Mouse (Mus musculus) G1E (cell line): ENCODE results near the gene Cxcl2. TPM values are rescaled to one million over a fixed set of nuclear protein-coding genes. Genes with fewer than 3 reads are reported as not detected.
A peak's percentile ranks its signal among the peaks of the same experiment; 100 is the strongest.

Source experiments
- ATAC-seq: 2 replicates; pipeline ENCODE4 v1.8.0; 2016; ENCODE audit warnings: mild to moderate bottlenecking; ENCODE audit not compliant: insufficient number of reproducible peaks, poor library complexity, low FRiP score, severe bottlenecking; ENCODE audit errors: extremely low read depth
- DNase-seq: peaks from one replicate; pipeline ENCODE4 v3.0.0; 2012; ENCODE audit warnings: low spot score
- H3K27me3 ChIP-seq: 2 replicates; pipeline ENCODE4 v1.6.1; 2012; ENCODE audit warnings: mild to moderate bottlenecking, low read length, inconsistent platforms; ENCODE audit not compliant: insufficient read depth
- H3K36me3 ChIP-seq: replicated peaks from 2 replicates; pipeline ENCODE3; 2012; ENCODE audit warnings: mild to moderate bottlenecking, inconsistent platforms
- H3K4me1 ChIP-seq: 2 replicates; pipeline ENCODE4 v1.6.1; 2012; ENCODE audit warnings: low read depth, low read length, inconsistent platforms, mixed read lengths; ENCODE audit not compliant: insufficient read depth
- H3K4me3 ChIP-seq: 2 replicates; pipeline ENCODE4 v1.5.1; 2012; ENCODE audit warnings: low read depth, mild to moderate bottlenecking, inconsistent platforms, low read length, moderate library complexity, mixed read lengths
- H3K9me3 ChIP-seq: replicated peaks from 2 replicates; pipeline ENCODE4 v1.6.1; 2012; ENCODE audit warnings: inconsistent platforms
- CTCF ChIP-seq: IDR thresholded peaks from 2 replicates; pipeline ENCODE4 v1.5.1; 2012; ENCODE audit warnings: low read depth, low read length, inconsistent platforms, mixed read lengths
- GATA1 ChIP-seq: IDR thresholded peaks from 2 replicates; pipeline ENCODE4 v1.6.1; 2012; ENCODE audit warnings: borderline replicate concordance, low read length, inconsistent platforms, mixed read lengths
- GATA2 ChIP-seq: IDR thresholded peaks from 2 replicates; pipeline ENCODE4 v1.6.1; 2012; ENCODE audit warnings: low read depth, low read length, inconsistent platforms, borderline replicate concordance
- POLR2AphosphoS5 ChIP-seq: IDR thresholded peaks from 2 replicates; pipeline ENCODE4 v1.6.1; 2012; ENCODE audit warnings: low read depth, low read length, inconsistent platforms; ENCODE audit not compliant: insufficient replicate concordance
- TAL1 ChIP-seq: conservative IDR thresholded peaks from 2 replicates; pipeline ENCODE4 v1.6.1; 2012; ENCODE audit warnings: low read depth, low read length, inconsistent platforms, mixed read lengths
- polyA plus RNA-seq: library from polyadenylated mRNA; stranded (reverse); fragments of >175 nt; gene quantifications from 2 replicates; pipeline ENCODE4 v1.2.3, GENCODE M21; 2012
- total RNA-seq, 2 experiments: library from RNA; stranded (forward) in 1 of 2; stranded (reverse) in 1 of 2; fragments of 200-1000 nt in 1 of 2; fragments of >200 nt in 1 of 2; fragmentation: Nextera tagmentation in 1 of 2; gene quantifications; 2 replicates each; pipeline ENCODE4 v1.2.3; 2014 to 2017

Gene Cxcl2
- total and polyA plus RNA-seq, 3 experiments, result 0.90 to 0.98 TPM; not detected in 1

DNA sequence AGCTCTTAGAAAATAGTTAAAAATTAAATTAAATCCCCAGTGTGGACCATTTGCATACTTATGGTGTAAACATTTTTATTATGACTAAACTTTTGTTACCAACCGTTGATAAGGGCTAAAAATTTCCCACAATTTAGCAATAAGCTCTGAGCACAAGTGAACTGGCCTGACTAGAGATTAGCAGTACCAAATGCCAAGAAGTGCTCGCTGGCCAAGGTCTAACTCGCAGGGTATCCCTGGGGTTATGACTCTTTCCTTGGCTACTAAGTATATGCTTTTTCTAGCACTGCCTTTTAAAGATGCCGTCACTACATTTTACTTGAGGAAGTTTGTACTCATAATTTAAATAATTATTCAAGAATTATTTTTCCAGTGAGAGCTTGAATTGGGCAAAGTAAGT is 22.6 kb upstream of the Cxcl2 start:
- no peak for TF ChIP-seq GATA1
- TF ChIP-seq POLR2AphosphoS5, result no peak
- TF ChIP-seq TAL1, result no peak
- no peak for TF ChIP-seq GATA2
- Histone ChIP-seq H3K36me3 (no peaks in the 10 kb centered on the region), H3K27me3 (no peaks in the 10 kb centered on the region), H3K9me3 (no peaks in the 10 kb centered on the region), H3K4me1 (no peaks in the 10 kb centered on the region), H3K4me3 (no peak overlapping the region)
- DNase-seq, result no peak
- ATAC-seq, result no peak

DNA sequence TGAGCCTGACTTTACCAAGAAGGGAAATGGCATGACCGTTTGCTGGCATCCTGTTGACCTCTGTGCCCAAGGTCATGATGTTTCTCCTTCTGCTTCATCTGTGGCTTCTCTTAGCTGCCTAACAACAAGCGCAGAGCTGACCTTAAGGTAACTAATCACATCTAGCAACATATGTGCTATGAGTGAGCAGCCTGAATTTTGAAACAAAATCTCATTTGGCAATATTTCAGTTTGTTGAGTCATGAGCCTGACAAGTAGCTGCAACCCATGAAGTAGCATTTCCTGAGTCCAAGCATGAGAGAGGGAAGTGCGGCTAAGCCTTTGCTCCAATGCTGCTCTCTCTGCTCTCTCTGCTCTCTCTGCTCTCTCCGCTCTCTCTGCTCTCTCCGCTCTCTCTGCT is 22.0 kb upstream of the Cxcl2 start:
- ATAC-seq, result no peak
- H3K36me3 ChIP-seq, result no peaks in the 10 kb centered on the region

DNA sequence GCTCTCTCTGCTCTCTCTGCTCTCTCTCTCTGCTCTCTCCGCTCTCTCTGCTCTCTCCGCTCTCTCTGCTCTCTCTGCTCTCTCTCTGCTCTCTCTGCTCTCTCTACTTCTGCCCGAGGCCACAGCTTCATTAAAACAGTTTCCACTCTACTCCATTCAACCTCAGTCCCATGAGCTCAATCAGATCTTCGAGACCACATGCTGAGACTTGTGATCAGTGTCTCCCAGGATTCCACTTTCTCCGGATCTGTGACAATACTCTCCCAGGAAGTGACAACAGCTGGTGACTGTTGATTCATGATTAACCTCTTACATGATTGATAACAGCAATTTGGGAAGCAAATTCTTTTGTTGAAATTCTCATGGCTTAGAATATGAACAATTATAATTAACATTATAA is 21.5 kb upstream of the Cxcl2 start:
- H3K9me3 ChIP-seq, result no peaks in the 10 kb centered on the region
- no peaks in the 10 kb centered on the region for H3K4me1 ChIP-seq
- H3K4me3 ChIP-seq, result no peak overlapping the region
- no peaks in the 10 kb centered on the region for H3K36me3 ChIP-seq
- DNase-seq (no peak), ATAC-seq (no peak)
- TF ChIP-seq GATA1 (no peak), GATA2 (no peak), CTCF (no peak), TAL1 (no peak), POLR2AphosphoS5 (no peak)
- H3K27me3 ChIP-seq, result no peaks in the 10 kb centered on the region

More for the DNA sequence above, 22.0 kb upstream of the Cxcl2 start:
- DNase-seq, result no peak
- Histone ChIP-seq H3K27me3 (no peaks in the 10 kb centered on the region), H3K4me1 (no peaks in the 10 kb centered on the region), H3K4me3 (no peak overlapping the region), H3K9me3 (no peaks in the 10 kb centered on the region)
- no peak for TF ChIP-seq GATA2
- no peak for TF ChIP-seq CTCF
- no peak for TF ChIP-seq TAL1
- no peak for TF ChIP-seq GATA1

DNA sequence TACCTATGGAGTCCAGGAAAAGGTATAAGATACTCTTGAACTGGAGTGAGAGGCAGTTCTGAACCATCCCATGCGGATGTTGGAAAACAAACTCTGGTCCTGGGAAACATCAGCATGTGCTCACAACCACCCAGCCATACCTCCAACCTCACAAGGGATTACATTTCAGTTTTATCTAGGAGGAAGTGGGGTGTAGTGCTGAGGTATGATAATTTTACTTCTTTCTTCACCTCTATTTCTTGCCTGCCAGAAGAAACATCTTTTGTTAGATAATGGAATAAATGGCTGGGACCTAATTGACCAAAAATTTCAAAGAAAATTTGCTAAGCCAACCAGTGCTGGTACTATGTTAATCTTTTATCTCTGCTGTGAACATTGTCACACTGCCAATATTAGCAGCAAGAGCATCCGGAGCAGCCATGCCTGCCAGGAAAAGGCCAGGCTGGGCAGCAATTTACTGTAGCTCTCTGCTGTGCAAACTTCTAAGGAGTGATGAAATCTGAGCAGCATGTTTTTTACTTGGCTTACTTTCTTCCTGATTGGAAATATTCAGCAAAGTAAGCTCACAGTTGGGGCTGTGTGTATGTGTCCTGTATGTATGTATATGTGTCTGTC is 18.9 kb upstream of the Cxcl2 start:
- TF ChIP-seq GATA2, result no peak
- TF ChIP-seq CTCF, result no peak
- TF ChIP-seq POLR2AphosphoS5, result no peak
- no peak for TF ChIP-seq TAL1
- no peak for TF ChIP-seq GATA1
- ATAC-seq (peak; percentile 40; the same call in 1 of the 2 replicates), DNase-seq (no peak)
- no peaks in the 10 kb centered on the region for H3K27me3 ChIP-seq
- H3K36me3 ChIP-seq, result no peaks in the 10 kb centered on the region
- no peak overlapping the region for H3K4me3 ChIP-seq
- no peaks in the 10 kb centered on the region for H3K9me3 ChIP-seq
- no peaks in the 10 kb centered on the region for H3K4me1 ChIP-seq

DNA sequence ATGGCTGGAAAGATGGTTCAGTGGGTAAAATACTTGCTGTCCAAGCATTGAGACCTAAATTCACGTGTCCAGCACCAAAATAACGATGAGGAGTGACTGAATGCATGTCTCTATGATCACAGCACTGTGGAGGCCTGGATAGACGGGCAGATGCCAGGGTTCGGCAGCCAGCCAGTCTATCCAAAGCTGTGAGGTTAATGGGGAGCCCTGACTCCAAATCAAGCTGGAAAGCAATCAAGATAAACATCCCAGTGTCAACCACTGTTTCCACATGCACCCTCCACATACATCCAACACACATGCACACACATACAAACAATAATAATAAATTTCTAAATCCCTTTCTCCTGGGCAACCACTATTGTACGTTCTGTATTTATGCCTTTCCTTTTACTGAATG is 15.0 kb upstream of the Cxcl2 start:
- Histone ChIP-seq H3K9me3 (no peaks in the 10 kb centered on the region), H3K36me3 (no peaks in the 10 kb centered on the region), H3K4me3 (no peak overlapping the region), H3K27me3 (peaks cover 6% of the 10 kb centered on the region), H3K4me1 (no peaks in the 10 kb centered on the region)
- DNase-seq (no peak), ATAC-seq (no peak)
- TF ChIP-seq POLR2AphosphoS5 (no peak), TAL1 (no peak), GATA2 (no peak), GATA1 (no peak), CTCF (no peak)

DNA sequence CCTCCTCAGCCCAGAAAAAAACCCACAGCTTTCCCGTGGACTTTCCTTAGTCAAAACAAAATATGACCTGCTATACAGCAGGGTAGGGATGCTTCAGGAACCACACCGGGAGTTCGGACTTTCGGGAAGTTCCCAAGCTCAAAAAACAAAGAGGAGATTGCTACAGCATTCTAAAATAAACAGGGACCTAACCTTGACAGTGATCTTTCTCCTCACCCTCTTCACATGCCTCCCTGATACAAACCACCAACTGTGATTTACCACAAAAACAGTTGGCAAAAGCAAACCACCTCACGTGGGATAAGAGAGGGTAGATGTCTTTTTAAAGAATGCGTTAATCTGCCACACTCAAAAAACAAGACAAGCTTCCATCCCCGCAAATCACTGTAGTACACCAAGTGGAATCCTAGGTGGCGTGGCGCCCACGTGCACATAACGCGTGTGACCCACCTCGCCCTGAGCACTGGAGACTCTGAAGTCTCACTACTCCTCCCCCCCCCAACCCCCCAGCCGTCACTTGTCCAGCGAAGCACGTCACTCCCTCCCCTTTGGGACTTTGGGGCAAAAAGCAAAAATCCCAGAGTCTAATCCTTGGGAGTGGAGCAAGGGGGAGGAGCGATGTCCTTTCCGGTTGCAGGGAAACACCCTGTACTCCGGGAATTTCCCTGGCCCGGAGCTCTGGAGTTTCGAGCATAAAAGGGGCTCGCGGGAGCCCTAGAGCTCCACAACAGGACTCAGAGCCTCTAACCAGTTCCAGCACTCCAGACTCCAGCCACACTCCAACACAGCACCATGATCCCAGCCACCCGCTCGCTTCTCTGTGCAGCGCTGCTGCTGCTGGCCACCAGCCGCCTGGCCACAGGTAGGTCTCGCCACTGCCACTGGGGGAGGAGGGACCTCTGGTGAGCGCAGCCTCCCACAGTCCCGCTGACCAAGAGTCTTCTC is 12.9 kb upstream of the Cxcl2 start, which contains the start of gene Cxcl1:
Cxcl1 (plus strand) TSS at position 723 of the 945 bp plus-strand sequence.
- no peak for DNase-seq

More for the DNA sequence above, 12.9 kb upstream of the Cxcl2 start, which contains the start of gene Cxcl1:
- no peak for ATAC-seq
- H3K9me3 ChIP-seq, result no peaks in the 10 kb centered on the region
- TF ChIP-seq CTCF, result no peak
- no peak for TF ChIP-seq TAL1
- no peak for TF ChIP-seq POLR2AphosphoS5
- no peak for TF ChIP-seq GATA1
- no peak for TF ChIP-seq GATA2
- peaks cover 6% of the 10 kb centered on the region for H3K27me3 ChIP-seq
- H3K4me3 ChIP-seq, result no peak within 1 kb of the TSS
- H3K36me3 ChIP-seq, result no peaks in the 10 kb centered on the region
- H3K4me1 ChIP-seq, result no peaks in the 10 kb centered on the region
